ENCODE assay signal across 37 mouse cellular contexts in genomic region chr14:101656307-101656706, GRCm38 (mm10). TPM values are rescaled to one million over a fixed set of nuclear protein-coding genes. Genes with fewer than 3 reads are reported as not detected.
A peak's percentile ranks its signal among the peaks of the same experiment; 100 is the strongest.
DNase-seq lines count a peak whose midpoint lies in the region; ATAC-seq and TF ChIP-seq lines count a peak whose summit lies in the region.
"Had no signal": no experiment of that assay in that cellular context is flagged by ENCODE, and none has a peak within 500 bp of the region (broad histone marks: within the 10 kb centered on the region; RNA-seq: fewer than 3 reads in every experiment).

No protein-coding gene starts in this region.

- H3K4me1 ChIP-seq in megakaryocyte, embryonic 14.5 days = peaks cover 59% of the 10 kb centered on the region
- H3K4me1 ChIP-seq in E14TG2a.4 (replicated peaks; ENCODE audit: low read depth, low read length) = peaks cover 63% of the 10 kb centered on the region
- peaks cover 12% of the 10 kb centered on the region for H3K4me1 ChIP-seq in kidney, embryonic 15.5 days

- H3K4me3 ChIP-seq in megakaryocyte, embryonic 14.5 days (replicated peaks) = peak overlapping the region; percentile 50
- peak overlapping the region; percentile 71 for H3K4me3 ChIP-seq in E14TG2a.4 (replicated peaks; ENCODE audit: low read length)
- no peak overlapping the region for H3K4me3 ChIP-seq in kidney, embryonic 15.5 days (replicated peaks)
- H3K4me3 ChIP-seq: embryonic facial prominence, embryonic 12.5 days; heart, embryonic 10.5 days; heart, embryonic 15.5 days; hindbrain, embryonic 12.5 days; midbrain, embryonic 10.5 days; neural tube, embryonic 12.5 days had no signal

- H3K27me3 ChIP-seq in megakaryocyte, embryonic 14.5 days (replicated peaks) = no peaks in the 10 kb centered on the region
- no peaks in the 10 kb centered on the region for H3K27me3 ChIP-seq in E14TG2a.4 (ENCODE audit: insufficient read depth, low read length)
- H3K27me3 ChIP-seq in kidney, embryonic 15.5 days = no peaks in the 10 kb centered on the region
- H3K27me3 ChIP-seq: embryonic facial prominence, embryonic 12.5 days; heart, embryonic 15.5 days; hindbrain, embryonic 12.5 days; neural tube, embryonic 12.5 days had no signal

- no peak overlapping the region for H3K27ac ChIP-seq in kidney, embryonic 15.5 days
- H3K27ac ChIP-seq: embryonic facial prominence, embryonic 12.5 days; heart, embryonic 10.5 days; heart, embryonic 15.5 days; hindbrain, embryonic 12.5 days; hindbrain, postnatal 0 days; liver, embryonic 14.5 days; macrophage; midbrain, embryonic 10.5 days; neural tube, embryonic 12.5 days; stomach, postnatal 0 days had no signal

- DNase-seq in CD4-positive helper T cell, adult 2 months (ENCODE audit: low read depth, low spot score) = peak; percentile 63
- peak; percentile 64 for DNase-seq in T-cell, adult 2 months (ENCODE audit: low spot score)
- DNase-seq in right cerebral cortex, postnatal 36 days (ENCODE audit: low spot score in 2 of 2) = no peak
- DNase-seq: adrenal gland, adult 8-10 months; cerebellum, adult 11 months; cerebellum, adult 9-11 months; embryo, embryonic 11 days; gastrocnemius, postnatal 25 days; heart, adult 11 months; heart, postnatal 36 days; kidney, adult 8-10 months; kidney, postnatal 10 days; layer of hippocampus, postnatal 36 days; left cerebral cortex, postnatal 4 days; lung, adult 2 months; lung, postnatal 10 days; thymus, adult 18-20 months had no signal

- no peak for ATAC-seq in megakaryocyte, adult 5-6 weeks (ENCODE audit: poor library complexity, severe bottlenecking)
- ATAC-seq in activated CD4-positive, CD25-positive, alpha-beta regulatory T cell, adult 4 months = no peak
- ATAC-seq in kidney, embryonic 15.5 days (replicated peaks; ENCODE audit: low FRiP score) = no peak
- ATAC-seq: forebrain, embryonic 14.5 days; hindbrain, postnatal 0 days; intestine, embryonic 16.5 days; midbrain, embryonic 16.5 days; Patski had no signal

- H3K9me3 ChIP-seq in megakaryocyte, embryonic 14.5 days = no peaks in the 10 kb centered on the region
- no peaks in the 10 kb centered on the region for H3K9me3 ChIP-seq in E14TG2a.4 (ENCODE audit: low read length)
- H3K9me3 ChIP-seq in kidney, embryonic 15.5 days (replicated peaks) = no peaks in the 10 kb centered on the region
- H3K9me3 ChIP-seq: embryonic facial prominence, embryonic 12.5 days; G1E; heart, embryonic 10.5 days; heart, embryonic 15.5 days; hindbrain, embryonic 12.5 days; midbrain, embryonic 10.5 days; neural tube, embryonic 12.5 days had no signal

- no peak overlapping the region for H3K4me2 ChIP-seq in kidney, embryonic 15.5 days
- H3K4me2 ChIP-seq: embryonic facial prominence, embryonic 12.5 days; heart, embryonic 15.5 days; neural tube, embryonic 12.5 days had no signal

- TF ChIP-seq CTCF in E14TG2a.4 (conservative IDR thresholded peaks at IDR 0.05; ENCODE audit: low read length) = no peak

- WGBS in kidney, embryonic 15.5 days = 89% methylated on average over 10 of the region's 10 CpGs

- peaks cover 17% of the 10 kb centered on the region for H3K36me3 ChIP-seq in megakaryocyte, embryonic 14.5 days (replicated peaks; ENCODE audit: low read length)
- peaks cover 25% of the 10 kb centered on the region for H3K36me3 ChIP-seq in E14TG2a.4 (ENCODE audit: insufficient read depth, low read length)
- peaks cover 5% of the 10 kb centered on the region for H3K36me3 ChIP-seq in kidney, embryonic 15.5 days

- H3K9ac ChIP-seq in kidney, embryonic 15.5 days = no peak overlapping the region
- H3K9ac ChIP-seq: embryonic facial prominence, embryonic 12.5 days; heart, embryonic 15.5 days; hindbrain, embryonic 12.5 days; liver, embryonic 14.5 days; neural tube, embryonic 12.5 days had no signal

RNA-seq across cellular contexts. Expression of gene Uchl3, which starts 2.5 kb away (rescaled TPM):
- polyA plus RNA-seq in megakaryocyte, embryonic 14.5 days (2012; ENCODE audit: insufficient read depth, low replicate concordance) = 15.2 TPM in 1 of 2 replicates, not detected in the other
- total RNA-seq in megakaryocyte, adult 5-6 weeks (2015) = 40.1 and 40.6 TPM in 2 replicates
- 27.2 and 33.0 TPM in 2 replicates for total RNA-seq in megakaryocyte, adult 5-6 weeks (2017)
- 10 to 100 TPM; 82.0 to 89.3 TPM for polyA plus RNA-seq in activated CD4-positive, CD25-positive, alpha-beta regulatory T cell, adult 4 months (2017; shearing (Covaris generic))
- 143 and 152 TPM in 2 replicates for polyA plus RNA-seq in kidney, embryonic 15.5 days (2015; fragmentation: Nextera tagmentation; extraction: Ambion mirVana)

RNA-seq across cellular contexts. Expression of gene Commd6, which starts 15.8 kb away (rescaled TPM):
- 2.4 and 7.9 TPM in 2 replicates for polyA plus RNA-seq in megakaryocyte, embryonic 14.5 days (2012; ENCODE audit: insufficient read depth, low replicate concordance)
- total RNA-seq in megakaryocyte, adult 5-6 weeks (2015) = 47.9 and 51.0 TPM in 2 replicates
- total RNA-seq in megakaryocyte, adult 5-6 weeks (2017) = 25.7 and 34.9 TPM in 2 replicates
- 100 to 1,000 TPM; 135 to 146 TPM for polyA plus RNA-seq in activated CD4-positive, CD25-positive, alpha-beta regulatory T cell, adult 4 months (2017; shearing (Covaris generic))
- 93.3 and 107 TPM in 2 replicates for polyA plus RNA-seq in kidney, embryonic 15.5 days (2015; fragmentation: Nextera tagmentation; extraction: Ambion mirVana)

RNA-seq across cellular contexts. Expression of gene Tbc1d4, which starts 47.3 kb away (rescaled TPM):
- polyA plus RNA-seq in megakaryocyte, embryonic 14.5 days (2012; ENCODE audit: insufficient read depth, low replicate concordance) = 1.5 TPM in 1 of 2 replicates, not detected in the other
- total RNA-seq in megakaryocyte, adult 5-6 weeks (2015) = 11.5 and 12.4 TPM in 2 replicates
- total RNA-seq in megakaryocyte, adult 5-6 weeks (2017) = 7.4 and 8.3 TPM in 2 replicates
- 100 to 1,000 TPM; 118 to 135 TPM for polyA plus RNA-seq in activated CD4-positive, CD25-positive, alpha-beta regulatory T cell, adult 4 months (2017; shearing (Covaris generic))
- polyA plus RNA-seq in kidney, embryonic 15.5 days (2015; fragmentation: Nextera tagmentation; extraction: Ambion mirVana) = 20.1 and 20.4 TPM in 2 replicates
- polyA plus RNA-seq: G1E had no signal

Comparison
In these comparisons a context has a peak if more than half of its experiments do, and no peak if none do; other contexts are left out.
1. DNase-seq: peak in CD4-positive helper T cell, adult 2 months (single experiment) and T-cell, adult 2 months (single experiment); none in right cerebral cortex, postnatal 36 days (0 of 2).
2. RNA of gene Commd6, which starts 15.8 kb away (polyA plus RNA-seq): 135 to 146 TPM in activated CD4-positive, CD25-positive, alpha-beta regulatory T cell, adult 4 months and 93.3 to 107 TPM in kidney, embryonic 15.5 days; 2.4 to 7.9 TPM in megakaryocyte, embryonic 14.5 days; every median in the first group is over 10 times any median in the second.